ENCODE assay signal across 8 mouse cellular contexts in the genomic region with DNA sequence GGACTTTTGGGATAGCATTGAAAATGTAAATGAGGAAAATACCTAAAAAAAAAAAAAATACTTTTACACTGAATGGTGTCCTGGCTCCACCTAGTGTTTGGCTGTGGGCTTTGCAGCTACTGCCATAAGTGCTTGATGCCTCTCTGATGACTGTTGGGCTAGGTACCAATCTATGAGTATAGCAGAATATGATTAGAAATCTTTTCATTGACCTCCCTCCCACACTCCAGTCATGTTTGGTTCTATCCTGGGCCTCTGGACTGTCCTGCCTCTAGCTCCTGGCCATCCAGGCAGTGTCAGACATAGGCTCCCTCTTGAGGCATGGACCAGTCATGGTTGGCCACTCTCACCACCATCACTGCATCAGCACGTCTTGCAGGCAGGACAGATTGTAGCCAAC. TPM values are rescaled to one million over a fixed set of nuclear protein-coding genes. Genes with fewer than 3 reads are reported as not detected.
DNase-seq lines count a peak whose midpoint lies in the region; ATAC-seq and TF ChIP-seq lines count a peak whose summit lies in the region.

No protein-coding gene starts in this region.

- H3K4me1 ChIP-seq in forebrain, embryonic 11.5 days (replicated peaks; ENCODE audit: control insufficient read depth, insufficient read depth, low read length) = no peaks in the 10 kb centered on the region
- no peaks in the 10 kb centered on the region for H3K4me1 ChIP-seq in forebrain, embryonic 12.5 days
- no peaks in the 10 kb centered on the region for H3K4me1 ChIP-seq in liver, adult 2 months (ENCODE audit: control insufficient read depth, insufficient read depth, low read length)
- no peaks in the 10 kb centered on the region for H3K4me1 ChIP-seq in liver, embryonic 11.5 days (replicated peaks; ENCODE audit: control insufficient read depth, insufficient read depth, low read length)
- no peaks in the 10 kb centered on the region for H3K4me1 ChIP-seq in stomach, postnatal 0 days (replicated peaks; ENCODE audit: control insufficient read depth, insufficient read depth)

- H3K27ac ChIP-seq in forebrain, embryonic 11.5 days (ENCODE audit: low read depth, low read length) = no peak overlapping the region
- H3K27ac ChIP-seq in forebrain, embryonic 12.5 days = no peak overlapping the region
- H3K27ac ChIP-seq in liver, adult 2 months (replicated peaks; ENCODE audit: insufficient read depth, low read depth, low read length) = no peak overlapping the region
- no peak overlapping the region for H3K27ac ChIP-seq in liver, embryonic 11.5 days (ENCODE audit: low read depth, low read length)
- no peak overlapping the region for H3K27ac ChIP-seq in stomach, postnatal 0 days (replicated peaks)

- H3K36me3 ChIP-seq in forebrain, embryonic 11.5 days (ENCODE audit: control insufficient read depth, insufficient read depth, low read length) = no peaks in the 10 kb centered on the region
- no peaks in the 10 kb centered on the region for H3K36me3 ChIP-seq in forebrain, embryonic 12.5 days (replicated peaks)
- H3K36me3 ChIP-seq in liver, adult 2 months (ENCODE audit: control insufficient read depth, insufficient read depth, low read length) = no peaks in the 10 kb centered on the region
- H3K36me3 ChIP-seq in liver, embryonic 11.5 days (ENCODE audit: control insufficient read depth, insufficient read depth, low read length) = no peaks in the 10 kb centered on the region
- no peaks in the 10 kb centered on the region for H3K36me3 ChIP-seq in stomach, postnatal 0 days (ENCODE audit: control insufficient read depth, insufficient read depth, low read length)

- TF ChIP-seq POLR2A in liver, adult 2 months (IDR thresholded peaks at IDR 0.05; ENCODE audit: extremely low read depth, insufficient read depth, low read length) = no peak

- H3K79me2 ChIP-seq in liver, adult 2 months (ENCODE audit: control insufficient read depth, insufficient read depth, low read length) = no peaks in the 10 kb centered on the region

- H3K4me2 ChIP-seq in forebrain, embryonic 11.5 days (ENCODE audit: low read depth, low read length, severe bottlenecking) = no peak overlapping the region
- no peak overlapping the region for H3K4me2 ChIP-seq in forebrain, embryonic 12.5 days
- H3K4me2 ChIP-seq in liver, embryonic 11.5 days = no peak overlapping the region
- H3K4me2 ChIP-seq in stomach, postnatal 0 days (replicated peaks; ENCODE audit: low read depth) = no peak overlapping the region

- 45% methylated on average over 1 of the region's 1 CpGs for WGBS in forebrain, embryonic 11.5 days
- 39% methylated on average over 1 of the region's 1 CpGs for WGBS in forebrain, embryonic 12.5 days
- WGBS in liver, adult 2 months = 42% methylated on average over 1 of the region's 1 CpGs
- 29% methylated on average over 1 of the region's 1 CpGs for WGBS in liver, embryonic 11.5 days
- WGBS in stomach, postnatal 0 days = 32% methylated on average over 1 of the region's 1 CpGs

- no peak overlapping the region for H3K4me3 ChIP-seq in forebrain, embryonic 11.5 days (ENCODE audit: low read depth, low read length)
- no peak overlapping the region for H3K4me3 ChIP-seq in forebrain, embryonic 12.5 days (replicated peaks)
- no peak overlapping the region for H3K4me3 ChIP-seq in liver, adult 2 months (ENCODE audit: insufficient read depth, low read depth, low read length)
- H3K4me3 ChIP-seq in liver, embryonic 11.5 days (ENCODE audit: low read depth, low read length) = no peak overlapping the region
- H3K4me3 ChIP-seq in stomach, postnatal 0 days (ENCODE audit: low read depth, low read length) = no peak overlapping the region

- ATAC-seq in forebrain, embryonic 11.5 days (replicated peaks; ENCODE audit: low FRiP score) = no peak
- no peak for ATAC-seq in forebrain, embryonic 12.5 days (ENCODE audit: low FRiP score)
- ATAC-seq in liver, embryonic 11.5 days (replicated peaks; ENCODE audit: low FRiP score) = no peak
- peak; percentile 42; the same call in 1 of the 2 replicates for ATAC-seq in stomach, postnatal 0 days (ENCODE audit: low FRiP score, low TSS enrichment)

- H3K9me3 ChIP-seq in forebrain, embryonic 11.5 days (ENCODE audit: control insufficient read depth, low read length) = no peaks in the 10 kb centered on the region
- no peaks in the 10 kb centered on the region for H3K9me3 ChIP-seq in forebrain, embryonic 12.5 days
- H3K9me3 ChIP-seq in liver, embryonic 11.5 days (ENCODE audit: control insufficient read depth, low read length) = no peaks in the 10 kb centered on the region
- no peaks in the 10 kb centered on the region for H3K9me3 ChIP-seq in stomach, postnatal 0 days (ENCODE audit: control insufficient read depth, low read length)

- H3K9ac ChIP-seq in forebrain, embryonic 11.5 days (ENCODE audit: low read length) = no peak overlapping the region
- H3K9ac ChIP-seq in forebrain, embryonic 12.5 days = no peak overlapping the region
- no peak overlapping the region for H3K9ac ChIP-seq in liver, adult 2 months (ENCODE audit: low read depth, low read length)
- H3K9ac ChIP-seq in liver, embryonic 11.5 days (ENCODE audit: low read depth, low read length) = no peak overlapping the region
- H3K9ac ChIP-seq in stomach, postnatal 0 days (ENCODE audit: low read length) = no peak overlapping the region

- no peak for TF ChIP-seq EP300 in stomach, postnatal 0 days (optimal IDR thresholded peaks at IDR 0.05)

- TF ChIP-seq CTCF in liver, adult 2 months (IDR thresholded peaks at IDR 0.05; ENCODE audit: low read depth, low read length) = peak; percentile 69
- peak; percentile 74 for TF ChIP-seq CTCF in stomach, postnatal 0 days (IDR thresholded peaks at IDR 0.05; ENCODE audit: low read depth)

- peak; percentile 56 for DNase-seq in forebrain, embryonic 11.5 days (ENCODE audit: low spot score)
- DNase-seq in liver, adult 2 months (ENCODE audit: extremely low read depth, low read depth, low spot score) = peak; percentile 28
- no peak for DNase-seq in liver, embryonic 11.5 days (ENCODE audit: low spot score)
- DNase-seq in ZHBTc4 (ENCODE audit: low read depth, low spot score) = peak; percentile 35
- peak; percentile 68 for DNase-seq in kidney, postnatal 10 days
- DNase-seq in stomach, postnatal 0 days (ENCODE audit: low spot score) = peak; percentile 42
- no peak for DNase-seq in urinary bladder, postnatal 10 days (ENCODE audit: low spot score)

- no peaks in the 10 kb centered on the region for H3K27me3 ChIP-seq in forebrain, embryonic 11.5 days (ENCODE audit: control insufficient read depth, insufficient read depth, low read length)
- no peaks in the 10 kb centered on the region for H3K27me3 ChIP-seq in forebrain, embryonic 12.5 days
- H3K27me3 ChIP-seq in liver, adult 2 months (ENCODE audit: control insufficient read depth, insufficient read depth, low read length) = no peaks in the 10 kb centered on the region
- no peaks in the 10 kb centered on the region for H3K27me3 ChIP-seq in liver, embryonic 11.5 days (replicated peaks; ENCODE audit: control insufficient read depth, insufficient read depth, low read length)
- H3K27me3 ChIP-seq in stomach, postnatal 0 days (ENCODE audit: control insufficient read depth, insufficient read depth, low read length) = no peaks in the 10 kb centered on the region

RNA-seq across cellular contexts. Expression of a gene that starts 5.8 kb away (rescaled TPM):
- not detected in 2 replicates for polyA plus RNA-seq in forebrain, embryonic 11.5 days (2014; fragmentation: Nextera tagmentation; extraction: Ambion mirVana)
- not detected in 2 replicates for polyA plus RNA-seq in forebrain, embryonic 12.5 days (2016; fragmentation: Nextera tagmentation; extraction: Ambion mirVana)
- under 0.01 and 0.07 TPM in 2 replicates for total RNA-seq in liver, adult 2 months (2014; rRNA removed)
- polyA plus RNA-seq in liver, adult 2 months (2012; rRNA removed) = 0.02 and 0.06 TPM in 2 replicates
- not detected in 2 replicates for polyA plus RNA-seq in liver, embryonic 11.5 days (2014; fragmentation: Nextera tagmentation; extraction: Ambion mirVana)
- polyA plus RNA-seq in stomach, postnatal 0 days (2015; fragmentation: Nextera tagmentation; extraction: Ambion mirVana) = 0.11 TPM in 1 of 2 replicates, not detected in the other

RNA-seq across cellular contexts. Expression of a gene that starts 32.4 kb away (rescaled TPM):
- polyA plus RNA-seq in forebrain, embryonic 11.5 days (2014; fragmentation: Nextera tagmentation; extraction: Ambion mirVana) = 0.63 and 1.1 TPM in 2 replicates
- 0.18 and 0.50 TPM in 2 replicates for polyA plus RNA-seq in forebrain, embryonic 12.5 days (2016; fragmentation: Nextera tagmentation; extraction: Ambion mirVana)
- 20.0 and 21.3 TPM in 2 replicates for total RNA-seq in liver, adult 2 months (2014; rRNA removed)
- 8.2 and 12.7 TPM in 2 replicates for polyA plus RNA-seq in liver, adult 2 months (2012; rRNA removed)
- 6.0 and 8.2 TPM in 2 replicates for polyA plus RNA-seq in liver, embryonic 11.5 days (2014; fragmentation: Nextera tagmentation; extraction: Ambion mirVana)
- 10.1 and 12.7 TPM in 2 replicates for polyA plus RNA-seq in stomach, postnatal 0 days (2015; fragmentation: Nextera tagmentation; extraction: Ambion mirVana)

RNA-seq across cellular contexts. Expression of a gene that starts 33.2 kb away (rescaled TPM):
- not detected in 2 replicates for polyA plus RNA-seq in forebrain, embryonic 11.5 days (2014; fragmentation: Nextera tagmentation; extraction: Ambion mirVana)
- polyA plus RNA-seq in forebrain, embryonic 12.5 days (2016; fragmentation: Nextera tagmentation; extraction: Ambion mirVana) = not detected in 2 replicates
- not detected in 2 replicates for total RNA-seq in liver, adult 2 months (2014; rRNA removed)
- not detected in 2 replicates for polyA plus RNA-seq in liver, adult 2 months (2012; rRNA removed)
- not detected in 2 replicates for polyA plus RNA-seq in liver, embryonic 11.5 days (2014; fragmentation: Nextera tagmentation; extraction: Ambion mirVana)
- polyA plus RNA-seq in stomach, postnatal 0 days (2015; fragmentation: Nextera tagmentation; extraction: Ambion mirVana) = not detected in 2 replicates

RNA-seq across cellular contexts. Expression of a gene that starts 44.8 kb away (rescaled TPM):
- not detected in 2 replicates for polyA plus RNA-seq in forebrain, embryonic 11.5 days (2014; fragmentation: Nextera tagmentation; extraction: Ambion mirVana)
- polyA plus RNA-seq in forebrain, embryonic 12.5 days (2016; fragmentation: Nextera tagmentation; extraction: Ambion mirVana) = not detected in 2 replicates
- total RNA-seq in liver, adult 2 months (2014; rRNA removed) = 5.7 and 6.9 TPM in 2 replicates
- polyA plus RNA-seq in liver, adult 2 months (2012; rRNA removed) = 1.1 and 1.3 TPM in 2 replicates
- polyA plus RNA-seq in liver, embryonic 11.5 days (2014; fragmentation: Nextera tagmentation; extraction: Ambion mirVana) = 0.23 and 0.58 TPM in 2 replicates
- polyA plus RNA-seq in stomach, postnatal 0 days (2015; fragmentation: Nextera tagmentation; extraction: Ambion mirVana) = 0.69 and 1.2 TPM in 2 replicates

RNA-seq across cellular contexts. Expression of a gene that starts 45.3 kb away (rescaled TPM):
- not detected in 2 replicates for polyA plus RNA-seq in forebrain, embryonic 11.5 days (2014; fragmentation: Nextera tagmentation; extraction: Ambion mirVana)
- not detected in 2 replicates for polyA plus RNA-seq in forebrain, embryonic 12.5 days (2016; fragmentation: Nextera tagmentation; extraction: Ambion mirVana)
- total RNA-seq in liver, adult 2 months (2014; rRNA removed) = not detected in 2 replicates
- not detected in 2 replicates for polyA plus RNA-seq in liver, adult 2 months (2012; rRNA removed)
- polyA plus RNA-seq in liver, embryonic 11.5 days (2014; fragmentation: Nextera tagmentation; extraction: Ambion mirVana) = not detected in 2 replicates
- not detected in 2 replicates for polyA plus RNA-seq in stomach, postnatal 0 days (2015; fragmentation: Nextera tagmentation; extraction: Ambion mirVana)

Comparison
In these comparisons a context has a peak if more than half of its experiments do, and no peak if none do; other contexts are left out.
1. DNase-seq: peak in forebrain, embryonic 11.5 days (single experiment), liver, adult 2 months (single experiment), ZHBTc4 (single experiment), kidney, postnatal 10 days (single experiment) and stomach, postnatal 0 days (single experiment); none in liver, embryonic 11.5 days (single experiment) and urinary bladder, postnatal 10 days (single experiment).